Mouse (Mus musculus) embryonic fibroblast, embryonic 13.5 days (primary cell): Measurements from ENCODE around the gene Sept12.

ENCODE experiments used
- CTCF ChIP-seq: IDR thresholded peaks from 2 replicates; pipeline ENCODE4 v1.5.1; 2011; ENCODE audit warnings: mild to moderate bottlenecking, control low read depth, low read length, moderate library complexity, borderline replicate concordance; ENCODE audit not compliant: insufficient read depth
- POLR2A ChIP-seq: IDR thresholded peaks from 2 replicates; pipeline ENCODE4 v1.6.1; 2011; ENCODE audit warnings: low read depth, mild to moderate bottlenecking, control low read depth, low read length, moderate library complexity

DNA sequence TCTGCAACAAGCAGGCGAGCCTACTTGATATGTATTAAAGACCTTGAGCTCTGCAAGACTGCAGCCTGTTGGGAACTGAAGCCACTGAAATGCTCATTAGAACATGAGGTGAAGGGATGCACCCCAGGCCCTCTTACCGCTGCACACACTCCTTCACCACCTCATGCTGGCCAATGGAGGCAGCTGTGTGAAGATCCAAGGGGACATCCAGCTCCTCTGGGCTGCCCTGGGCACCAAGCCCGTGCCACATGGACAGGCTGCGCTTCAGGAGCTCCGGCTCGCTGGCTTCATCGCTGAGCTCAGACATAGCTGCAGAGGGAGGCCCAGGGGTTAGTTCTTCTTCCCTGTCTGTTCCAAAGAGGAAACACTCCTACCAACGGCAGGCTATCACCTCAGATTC is 37.4 kb downstream of the Sept12 start:
- TF ChIP-seq POLR2A (no peak), CTCF (no peak)
